Mouse (Mus musculus): Measurements from ENCODE around the gene Tlnrd1. TPM values are rescaled to one million over a fixed set of nuclear protein-coding genes. Genes with fewer than 3 reads are reported as not detected.

Tlnrd1 gene
- polyA plus RNA-seq, 1 experiment, result 14.7 TPM

DNA sequence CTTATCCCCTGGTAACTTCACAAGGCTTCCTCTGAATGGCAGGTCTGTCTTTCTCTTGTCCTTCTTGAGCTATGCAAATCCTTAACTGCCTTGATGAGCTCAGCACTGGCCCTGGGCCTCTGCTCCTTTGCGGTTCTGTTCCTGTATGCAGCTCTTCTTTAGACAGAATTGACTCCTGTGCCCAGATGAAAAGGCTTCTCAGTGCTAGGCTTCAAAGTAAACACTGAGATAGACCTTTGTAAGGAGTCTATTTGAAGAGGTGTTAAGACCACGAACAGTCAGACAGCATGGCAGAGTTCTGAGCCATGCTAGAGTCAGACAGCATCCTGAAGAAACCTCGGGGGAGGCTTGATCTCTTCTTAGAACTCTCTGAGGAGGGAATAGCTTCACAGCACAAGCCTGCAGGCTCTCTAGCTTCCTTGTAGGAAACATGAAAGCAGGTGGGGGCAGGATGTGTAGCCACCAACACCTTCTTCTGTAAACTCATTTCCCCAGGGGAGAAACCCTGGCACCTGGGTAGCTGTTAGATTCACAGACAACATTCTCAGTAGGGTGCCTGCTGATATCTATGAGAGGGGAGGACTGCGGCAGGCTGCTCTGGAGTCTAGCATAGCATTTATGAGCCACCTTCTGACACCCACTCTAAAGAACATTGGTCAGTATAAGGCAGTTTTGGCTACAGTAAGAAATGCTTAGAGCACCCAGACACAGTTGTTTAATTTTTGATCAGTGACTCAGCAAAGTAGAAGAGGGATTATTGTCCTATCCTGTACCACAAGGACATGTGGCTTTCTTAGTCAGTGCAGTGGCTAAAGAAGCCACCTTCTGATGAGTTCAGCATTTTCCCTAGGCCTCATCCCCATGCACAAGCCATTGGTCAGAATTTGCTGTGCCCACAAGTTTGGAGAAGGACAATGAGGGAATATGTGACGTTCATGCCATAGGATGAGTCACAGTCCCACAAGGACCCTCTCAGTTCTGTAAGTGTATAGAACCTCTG, 31.4 kb downstream of the Tlnrd1 start:
- Histone ChIP-seq H3K36me3 (ENCODE audit: control insufficient read depth) (no peaks in the 10 kb centered on the region), H3K4me1 (ENCODE audit: control insufficient read depth) (peaks cover 16% of the 10 kb centered on the region), H3K4me3 (replicated peaks) (no peak overlapping the region), H3K27me3 (ENCODE audit: control insufficient read depth) (no peaks in the 10 kb centered on the region), H3K9me3 (ENCODE audit: control insufficient read depth, low read length) (no peaks in the 10 kb centered on the region)
- TF ChIP-seq GATA1 (IDR thresholded peaks at IDR 0.05; ENCODE audit: low read length) (no peak), TAL1 (IDR thresholded peaks at IDR 0.05; ENCODE audit: low read length) (no peak)

DNA sequence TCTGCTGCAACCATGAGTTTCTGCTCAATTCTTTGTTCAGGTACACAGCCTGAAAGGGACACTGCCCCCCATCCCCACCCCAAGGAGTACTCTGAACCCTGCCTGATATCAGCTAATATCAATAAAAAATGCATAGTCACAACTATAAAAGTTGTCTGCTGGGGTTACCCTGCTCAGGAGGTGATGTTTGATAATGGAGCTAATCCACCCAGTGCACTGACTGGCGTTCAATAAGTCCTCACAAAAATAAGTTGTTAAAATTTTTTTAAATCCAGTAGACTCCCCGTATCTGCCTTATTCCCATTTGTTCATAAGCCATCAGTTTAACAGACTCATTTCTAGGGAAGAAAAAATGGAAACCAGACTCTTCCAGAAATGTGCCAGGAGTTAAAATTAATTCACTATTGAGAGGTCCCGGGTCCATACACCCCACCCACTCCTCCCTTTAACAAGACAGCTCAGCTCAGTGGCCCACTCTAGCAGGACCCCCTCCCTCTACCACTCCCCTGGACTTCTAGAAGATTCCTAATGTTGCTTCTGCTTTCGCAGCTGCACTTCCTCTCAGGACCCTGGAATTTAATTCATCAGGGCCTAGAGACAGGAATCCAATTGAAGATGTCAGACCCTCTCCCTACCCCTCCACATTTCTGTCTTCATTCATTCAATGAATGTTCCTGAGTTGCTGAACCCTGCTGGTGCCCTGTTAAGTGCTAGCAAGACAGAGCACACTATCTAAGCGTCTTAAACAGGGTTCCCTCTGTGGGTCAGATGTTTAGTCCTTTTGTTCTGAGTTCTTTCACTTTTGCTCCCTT, 32.3 kb downstream of the Tlnrd1 start:
- no peaks in the 10 kb centered on the region for H3K9me3 ChIP-seq (ENCODE audit: control insufficient read depth, low read length)
- H3K4me3 ChIP-seq (replicated peaks), result no peak overlapping the region
- no peaks in the 10 kb centered on the region for H3K27me3 ChIP-seq (ENCODE audit: control insufficient read depth)
- no peaks in the 10 kb centered on the region for H3K36me3 ChIP-seq (ENCODE audit: control insufficient read depth)
- TF ChIP-seq GATA1 (IDR thresholded peaks at IDR 0.05; ENCODE audit: low read length) (no peak), TAL1 (IDR thresholded peaks at IDR 0.05; ENCODE audit: low read length) (no peak)
- peaks cover 16% of the 10 kb centered on the region for H3K4me1 ChIP-seq (ENCODE audit: control insufficient read depth)

DNA sequence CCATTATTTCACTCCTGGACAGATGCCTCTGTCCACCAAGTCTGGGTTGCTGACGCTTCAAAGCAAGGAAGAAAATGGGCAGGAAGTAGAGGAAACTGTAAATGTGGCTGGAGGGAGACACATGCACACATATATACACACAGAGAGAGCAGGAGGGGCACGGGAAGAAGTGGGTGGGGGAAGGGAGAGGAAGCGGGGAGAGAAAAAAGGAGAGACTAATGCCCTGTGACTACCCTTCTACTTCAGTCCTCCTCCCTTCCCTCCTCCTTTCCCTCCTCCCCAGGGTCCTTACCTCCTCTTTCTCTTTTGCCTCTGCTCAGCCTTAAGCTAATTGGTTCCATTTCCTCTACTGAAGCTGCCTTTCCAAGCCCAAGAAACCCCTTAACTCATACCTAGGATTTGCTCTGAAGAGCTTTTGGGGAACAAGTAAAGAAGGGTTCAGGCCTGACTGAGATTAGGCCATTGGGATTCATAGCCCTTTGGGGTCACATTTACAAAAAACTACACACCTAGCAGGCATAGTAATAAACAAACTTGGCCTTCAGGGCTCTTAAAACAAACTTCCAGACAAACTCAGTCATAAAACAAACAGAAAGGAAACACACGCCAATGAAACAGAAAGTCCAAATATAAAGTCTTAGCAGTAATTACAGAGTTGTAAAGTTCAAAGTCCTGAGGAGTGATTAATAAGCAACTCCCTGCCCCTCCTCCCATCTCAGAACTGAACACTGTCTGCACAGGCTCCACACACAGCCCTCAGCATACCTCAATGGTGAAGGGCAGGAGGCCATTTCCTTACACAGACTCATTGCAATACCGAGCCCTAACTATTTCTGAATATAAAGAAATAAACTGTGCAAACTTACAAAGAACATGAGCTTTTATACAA, 36.7 kb downstream of the Tlnrd1 start:
- Histone ChIP-seq H3K4me3 (replicated peaks) (no peak overlapping the region), H3K27me3 (ENCODE audit: control insufficient read depth) (no peaks in the 10 kb centered on the region), H3K9me3 (ENCODE audit: control insufficient read depth, low read length) (no peaks in the 10 kb centered on the region), H3K4me1 (ENCODE audit: control insufficient read depth) (peaks cover 16% of the 10 kb centered on the region), H3K36me3 (ENCODE audit: control insufficient read depth) (no peaks in the 10 kb centered on the region)
- TF ChIP-seq TAL1 (IDR thresholded peaks at IDR 0.05; ENCODE audit: low read length) (no peak), GATA1 (IDR thresholded peaks at IDR 0.05; ENCODE audit: low read length) (no peak)

DNA sequence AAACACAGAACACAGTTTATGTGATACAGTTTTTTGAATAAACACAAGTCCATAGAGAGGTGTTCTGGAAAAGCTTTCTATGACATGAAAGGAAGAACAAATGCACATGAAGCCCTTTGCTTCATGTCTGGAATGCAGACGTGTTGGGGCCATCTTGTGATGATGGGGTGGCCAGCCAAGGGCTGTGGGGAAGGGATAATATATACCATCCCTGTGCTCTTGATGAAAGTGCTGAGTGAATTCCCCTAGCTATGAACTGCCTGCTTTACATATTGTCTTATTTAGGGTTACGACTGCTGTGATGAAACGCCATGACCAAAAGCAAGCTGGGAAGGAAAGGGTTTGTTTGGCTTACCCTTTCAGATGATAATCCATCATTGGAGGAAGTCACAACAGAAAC, 39.3 kb downstream of the Tlnrd1 start:
- H3K27me3 ChIP-seq (ENCODE audit: control insufficient read depth), result no peaks in the 10 kb centered on the region
- no peaks in the 10 kb centered on the region for H3K36me3 ChIP-seq (ENCODE audit: control insufficient read depth)
- no peak for TF ChIP-seq GATA1 (IDR thresholded peaks at IDR 0.05; ENCODE audit: low read length)
- no peak for TF ChIP-seq TAL1 (IDR thresholded peaks at IDR 0.05; ENCODE audit: low read length)
- H3K4me1 ChIP-seq (ENCODE audit: control insufficient read depth), result no peaks in the 10 kb centered on the region
- no peak overlapping the region for H3K4me3 ChIP-seq (replicated peaks)
- no peaks in the 10 kb centered on the region for H3K9me3 ChIP-seq (ENCODE audit: control insufficient read depth, low read length)

DNA sequence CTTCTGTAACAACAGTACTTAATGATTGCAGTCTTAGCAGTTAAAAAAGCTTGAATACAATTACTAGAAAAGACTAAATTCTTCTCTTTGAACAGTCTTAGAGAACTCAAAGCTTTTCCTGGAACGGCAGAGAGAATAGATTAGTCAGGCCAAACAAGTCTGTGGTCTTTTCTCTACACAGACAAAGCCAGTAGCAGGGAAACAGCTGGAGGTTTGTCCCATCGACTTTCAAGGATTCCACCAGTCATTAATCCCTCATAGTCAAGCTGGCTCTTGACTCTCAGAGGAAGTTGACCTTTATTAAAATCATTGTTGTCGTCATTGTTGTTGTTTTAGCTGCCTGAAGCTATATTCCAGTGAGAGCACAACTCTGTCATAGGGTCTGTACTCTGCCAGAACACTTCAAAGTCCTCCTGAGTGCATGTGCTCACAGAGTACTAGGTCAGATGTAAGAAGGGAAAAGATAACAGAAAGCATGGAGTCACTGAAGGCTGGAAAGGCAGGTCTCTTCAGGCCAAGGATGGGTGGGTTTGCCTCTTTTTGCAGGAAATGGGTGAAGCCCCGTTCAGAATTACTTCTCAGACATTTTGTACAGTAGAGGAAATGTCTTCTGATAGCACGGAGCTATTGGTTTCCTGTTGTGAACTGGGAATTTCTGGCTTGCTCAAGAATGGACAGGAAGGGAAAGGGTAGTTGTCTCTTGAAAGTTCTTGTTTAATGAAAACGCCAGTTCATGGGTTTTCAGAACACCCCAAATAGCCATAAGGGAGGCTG, 41.4 kb downstream of the Tlnrd1 start:
- H3K27me3 ChIP-seq (ENCODE audit: control insufficient read depth), result no peaks in the 10 kb centered on the region
- H3K4me1 ChIP-seq (ENCODE audit: control insufficient read depth), result no peaks in the 10 kb centered on the region; the same call in 1 of the 2 replicates
- no peaks in the 10 kb centered on the region for H3K9me3 ChIP-seq (ENCODE audit: control insufficient read depth, low read length)
- H3K36me3 ChIP-seq (ENCODE audit: control insufficient read depth), result no peaks in the 10 kb centered on the region
- H3K4me3 ChIP-seq (replicated peaks), result no peak overlapping the region
- TF ChIP-seq TAL1 (IDR thresholded peaks at IDR 0.05; ENCODE audit: low read length) (no peak), GATA1 (IDR thresholded peaks at IDR 0.05; ENCODE audit: low read length) (no peak)

DNA sequence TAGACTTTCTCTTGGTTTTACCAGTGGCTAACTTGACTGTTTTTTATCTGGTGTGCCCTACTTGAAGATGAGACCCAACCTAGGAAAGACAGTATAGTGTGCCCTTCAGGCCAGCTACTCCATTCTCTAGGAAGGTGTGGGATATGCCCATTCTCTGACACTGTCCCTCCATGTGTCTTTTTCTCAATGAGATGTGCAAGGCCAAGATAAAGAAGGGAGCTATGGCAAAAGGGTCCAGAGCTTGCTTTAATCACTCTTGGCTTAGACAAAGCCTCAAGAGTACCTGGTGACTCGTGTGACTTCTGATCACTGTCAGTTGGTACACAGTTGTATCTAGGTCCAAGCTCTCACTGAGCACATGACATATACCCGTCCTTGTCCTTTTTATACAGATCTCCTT, 44.0 kb downstream of the Tlnrd1 start:
- H3K9me3 ChIP-seq (ENCODE audit: control insufficient read depth, low read length), result no peaks in the 10 kb centered on the region
- H3K36me3 ChIP-seq (ENCODE audit: control insufficient read depth), result no peaks in the 10 kb centered on the region
- TF ChIP-seq GATA1 (IDR thresholded peaks at IDR 0.05; ENCODE audit: low read length) (no peak), TAL1 (IDR thresholded peaks at IDR 0.05; ENCODE audit: low read length) (no peak)
- no peaks in the 10 kb centered on the region; the same call in 1 of the 2 replicates for H3K4me1 ChIP-seq (ENCODE audit: control insufficient read depth)
- no peak overlapping the region for H3K4me3 ChIP-seq (replicated peaks)
- no peaks in the 10 kb centered on the region for H3K27me3 ChIP-seq (ENCODE audit: control insufficient read depth)

DNA sequence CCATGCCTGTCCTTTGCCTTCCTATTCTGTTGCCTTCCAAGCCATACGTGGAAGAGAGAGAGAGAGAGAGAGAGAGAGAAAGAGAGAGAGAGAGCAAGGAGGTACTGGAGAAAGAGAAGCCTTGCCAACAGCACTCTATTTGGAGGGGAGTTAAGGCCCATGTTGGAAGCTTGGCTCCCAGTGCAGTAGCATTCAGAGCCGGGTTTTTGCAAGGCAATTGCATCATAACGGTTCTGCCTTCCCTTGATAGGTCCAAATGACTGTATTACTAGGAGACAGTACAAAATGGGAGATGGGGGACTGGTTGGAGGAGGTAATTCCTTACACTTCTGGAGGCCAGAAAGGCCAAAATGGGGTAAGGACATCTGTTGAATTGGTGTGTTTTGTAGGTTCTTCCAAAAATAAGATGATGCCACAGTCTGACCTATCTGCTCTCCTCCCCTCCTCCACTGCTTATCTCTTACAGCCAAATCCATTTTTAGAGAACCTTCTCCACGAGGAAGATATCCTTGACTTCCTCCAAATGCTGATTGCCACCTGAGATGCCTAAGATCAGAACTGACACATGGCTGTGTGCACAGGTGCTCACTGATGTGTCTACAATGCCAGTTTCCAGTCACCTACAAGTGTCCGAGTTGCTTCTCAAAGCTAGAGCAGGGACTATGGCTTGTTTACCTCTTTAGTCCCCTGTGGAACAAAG, 45.4 kb downstream of the Tlnrd1 start:
- H3K4me1 ChIP-seq (ENCODE audit: control insufficient read depth), result no peaks in the 10 kb centered on the region; the same call in 1 of the 2 replicates
- no peak overlapping the region for H3K4me3 ChIP-seq (replicated peaks)
- no peaks in the 10 kb centered on the region for H3K36me3 ChIP-seq (ENCODE audit: control insufficient read depth)
- TF ChIP-seq TAL1 (IDR thresholded peaks at IDR 0.05; ENCODE audit: low read length) (no peak), GATA1 (IDR thresholded peaks at IDR 0.05; ENCODE audit: low read length) (no peak)
- no peaks in the 10 kb centered on the region for H3K9me3 ChIP-seq (ENCODE audit: control insufficient read depth, low read length)
- H3K27me3 ChIP-seq (ENCODE audit: control insufficient read depth), result no peaks in the 10 kb centered on the region

Other genes starting within 250 kb of the Tlnrd1 start
- gene Il16, start 138.6 kb downstream of the Tlnrd1 start, polyA plus RNA-seq (2012), result 0.01 and 0.03 TPM in 2 replicates
- gene Cfap161, start 89.4 kb downstream of the Tlnrd1 start, polyA plus RNA-seq (2012), result not detected in 2 replicates
- 0.54 and 1.1 TPM in 2 replicates for gene Mesd, start 161 bp upstream of the Tlnrd1 start, polyA plus RNA-seq (2012)
- 0.01 TPM in 1 of 2 replicates, not detected in the other for gene Cemip, start 202.2 kb upstream of the Tlnrd1 start, polyA plus RNA-seq (2012)